28 mouse cellular contexts compared by ENCODE assay signal in the genomic region with DNA sequence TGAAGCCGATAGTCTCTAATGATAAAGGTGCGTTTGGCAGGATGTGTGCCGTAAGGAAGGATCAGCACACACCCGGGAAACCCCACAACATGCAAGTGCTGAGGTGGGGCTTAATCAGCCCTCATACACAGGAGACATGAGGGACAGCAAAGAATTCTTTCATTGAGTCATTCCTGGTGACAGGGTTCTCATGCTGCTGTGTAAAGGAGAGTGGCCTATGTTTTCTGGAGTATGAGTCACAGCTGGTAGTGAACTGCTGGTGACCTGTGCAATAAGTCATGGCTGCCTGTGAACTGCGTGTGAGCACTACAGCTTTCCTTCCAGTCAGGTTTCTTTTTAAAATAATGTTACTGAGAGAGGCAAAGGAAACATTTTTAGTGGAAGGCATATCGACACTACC. TPM values are rescaled to one million over a fixed set of nuclear protein-coding genes. Genes with fewer than 3 reads are reported as not detected.
DNase-seq lines count a peak whose midpoint lies in the region; ATAC-seq and TF ChIP-seq lines count a peak whose summit lies in the region.
"Had no signal": no experiment of that assay in that cellular context is flagged by ENCODE, and none has a peak within 500 bp of the region (broad histone marks: within the 10 kb centered on the region; RNA-seq: fewer than 3 reads in every experiment).

No protein-coding gene starts in this region.

- no peaks in the 10 kb centered on the region for H3K27me3 ChIP-seq in kidney, postnatal 0 days (ENCODE audit: insufficient read depth, low read length)
- H3K27me3 ChIP-seq in kidney, embryonic 15.5 days, result no peaks in the 10 kb centered on the region
- H3K27me3 ChIP-seq: CH12.LX; forebrain, embryonic 12.5 days; heart, embryonic 15.5 days; megakaryocyte, embryonic 14.5 days; midbrain, embryonic 15.5 days had no signal

- no peak overlapping the region for H3K4me2 ChIP-seq in kidney, postnatal 0 days (ENCODE audit: low read length)
- H3K4me2 ChIP-seq in kidney, embryonic 15.5 days, result no peak overlapping the region
- H3K4me2 ChIP-seq: forebrain, embryonic 12.5 days; heart, embryonic 15.5 days; midbrain, embryonic 15.5 days had no signal

- DNase-seq in adrenal gland, adult (ENCODE audit: inconsistent age in 2 of 2, low spot score in 1 of 2), result peak; percentile 40 to 69
- no peak for DNase-seq in adrenal gland, postnatal 10 days
- peak; percentile 12 for DNase-seq in kidney, postnatal 0 days (ENCODE audit: low spot score)
- DNase-seq in MN1 (ENCODE audit: low spot score), result peak; percentile 46
- DNase-seq in layer of hippocampus, adult 8-10 months (ENCODE audit: low spot score in 2 of 2), result no peak
- no peak for DNase-seq in layer of hippocampus, adult 11-12 months (ENCODE audit: low spot score)
- DNase-seq: cerebellum, adult 18-20 months; cerebellum, postnatal 25 days; gastrocnemius, postnatal 10 days; heart, adult 2 months; heart, postnatal 4 days; kidney, adult 11 months; kidney, postnatal 10 days; left cerebral cortex, postnatal 4 days; liver; lung, postnatal 14 days; right cerebral cortex, postnatal 25 days; thymus, adult 18-20 months had no signal

- no peaks in the 10 kb centered on the region for H3K36me3 ChIP-seq in kidney, postnatal 0 days (ENCODE audit: insufficient read depth, low read length)
- 0 out of 2 replicates have a peak, but pooled peaks cover 4% of the 10 kb centered on the region for H3K36me3 ChIP-seq in kidney, embryonic 15.5 days
- H3K36me3 ChIP-seq: forebrain, embryonic 12.5 days; heart, embryonic 15.5 days; midbrain, embryonic 15.5 days had no signal

- H3K27ac ChIP-seq in kidney, postnatal 0 days, result no peak overlapping the region
- no peak overlapping the region for H3K27ac ChIP-seq in kidney, embryonic 15.5 days
- H3K27ac ChIP-seq: forebrain, embryonic 12.5 days; heart, adult 2 months; heart, embryonic 15.5 days; hindbrain, postnatal 0 days; layer of hippocampus, adult 2 months; midbrain, embryonic 15.5 days had no signal

- TF ChIP-seq CTCF in kidney, postnatal 0 days (IDR thresholded peaks at IDR 0.05; ENCODE audit: low read depth), result no peak

- H3K4me3 ChIP-seq in kidney, postnatal 0 days (replicated peaks; ENCODE audit: low read depth, low read length), result no peak overlapping the region
- no peak overlapping the region for H3K4me3 ChIP-seq in kidney, embryonic 15.5 days (replicated peaks)
- H3K4me3 ChIP-seq: forebrain, embryonic 12.5 days; heart, adult 2 months; heart, embryonic 15.5 days; layer of hippocampus, adult 2 months; megakaryocyte, embryonic 14.5 days; midbrain, embryonic 15.5 days; myocyte had no signal

- H3K9ac ChIP-seq in kidney, postnatal 0 days (ENCODE audit: low read depth, low read length), result no peak overlapping the region
- no peak overlapping the region for H3K9ac ChIP-seq in kidney, embryonic 15.5 days
- H3K9ac ChIP-seq: forebrain, embryonic 12.5 days; heart, embryonic 15.5 days; midbrain, embryonic 15.5 days had no signal

- ATAC-seq in kidney, postnatal 0 days (replicated peaks; ENCODE audit: low FRiP score, low read depth), result no peak
- ATAC-seq in kidney, embryonic 15.5 days (replicated peaks; ENCODE audit: low FRiP score), result no peak
- 0 out of 2 replicates have a peak, but pooled peaks have one; percentile 18 for ATAC-seq in megakaryocyte progenitor cell, adult 5-6 weeks (replicated peaks; ENCODE audit: poor library complexity)
- ATAC-seq: hindbrain, postnatal 0 days; midbrain, embryonic 15.5 days had no signal

- no peaks in the 10 kb centered on the region for H3K9me3 ChIP-seq in kidney, postnatal 0 days (replicated peaks; ENCODE audit: low read length)
- H3K9me3 ChIP-seq in kidney, embryonic 15.5 days (replicated peaks), result no peaks in the 10 kb centered on the region
- H3K9me3 ChIP-seq: forebrain, embryonic 12.5 days; heart, embryonic 15.5 days; megakaryocyte, embryonic 14.5 days; midbrain, embryonic 15.5 days had no signal

- H3K4me1 ChIP-seq in kidney, postnatal 0 days (replicated peaks; ENCODE audit: insufficient read depth, low read length), result no peaks in the 10 kb centered on the region
- no peaks in the 10 kb centered on the region for H3K4me1 ChIP-seq in kidney, embryonic 15.5 days
- H3K4me1 ChIP-seq: forebrain, embryonic 12.5 days; heart, embryonic 15.5 days; midbrain, embryonic 15.5 days had no signal

- WGBS in kidney, postnatal 0 days, result 78% methylated on average over 6 of the region's 6 CpGs
- 78% methylated on average over 6 of the region's 6 CpGs for WGBS in kidney, embryonic 15.5 days

RNA-seq across cellular contexts. Expression of a gene that starts 29.1 kb away (rescaled TPM):
- total RNA-seq in adrenal gland, postnatal 10 days (2021), result 10 to 100 TPM; 17.3 to 29.7 TPM
- 4.1 and 4.5 TPM in 2 replicates for polyA plus RNA-seq in kidney, postnatal 0 days (2015; fragmentation: Nextera tagmentation; extraction: Ambion mirVana)
- polyA plus RNA-seq in kidney, embryonic 15.5 days (2015; fragmentation: Nextera tagmentation; extraction: Ambion mirVana), result 9.1 and 13.2 TPM in 2 replicates
- 4.6 and 9.5 TPM in 2 replicates for total RNA-seq in megakaryocyte progenitor cell, adult 5-6 weeks (2015)
- total RNA-seq in megakaryocyte progenitor cell, adult 5-6 weeks (2017), result 2.2 and 3.8 TPM in 2 replicates
- total RNA-seq in layer of hippocampus, adult 8-10 months (2022), result 1 to 10 TPM in 2 of 4 experiments, under 1 TPM in 2; 0.84 to 1.2 (median 1.1) TPM

RNA-seq across cellular contexts. Expression of a gene that starts 32.3 kb away (rescaled TPM):
- total RNA-seq in adrenal gland, postnatal 10 days (2021), result 100 to 1,000 TPM; 647 to 808 TPM
- 23.1 and 38.7 TPM in 2 replicates for polyA plus RNA-seq in kidney, postnatal 0 days (2015; fragmentation: Nextera tagmentation; extraction: Ambion mirVana)
- polyA plus RNA-seq in kidney, embryonic 15.5 days (2015; fragmentation: Nextera tagmentation; extraction: Ambion mirVana), result 10.3 and 18.9 TPM in 2 replicates
- 1,076 and 1,152 TPM in 2 replicates for total RNA-seq in megakaryocyte progenitor cell, adult 5-6 weeks (2015)
- 820 and 1,286 TPM in 2 replicates for total RNA-seq in megakaryocyte progenitor cell, adult 5-6 weeks (2017)
- total RNA-seq in layer of hippocampus, adult 8-10 months (2022), result 100 to 1,000 TPM; 166 to 376 (median 279) TPM

RNA-seq across cellular contexts. Expression of a gene that starts 55.8 kb away (rescaled TPM):
- total RNA-seq in adrenal gland, postnatal 10 days (2021), result 10 to 100 TPM; 31.9 to 33.3 TPM
- 8.1 and 8.8 TPM in 2 replicates for polyA plus RNA-seq in kidney, postnatal 0 days (2015; fragmentation: Nextera tagmentation; extraction: Ambion mirVana)
- 9.0 and 10.0 TPM in 2 replicates for polyA plus RNA-seq in kidney, embryonic 15.5 days (2015; fragmentation: Nextera tagmentation; extraction: Ambion mirVana)
- 62.5 and 69.7 TPM in 2 replicates for total RNA-seq in megakaryocyte progenitor cell, adult 5-6 weeks (2015)
- total RNA-seq in megakaryocyte progenitor cell, adult 5-6 weeks (2017), result 46.7 and 49.0 TPM in 2 replicates
- total RNA-seq in layer of hippocampus, adult 8-10 months (2022), result 10 to 100 TPM; 44.8 to 51.3 (median 50.1) TPM

Comparison
In these comparisons a context has a peak if more than half of its experiments do, and no peak if none do; other contexts are left out.
1. DNase-seq: peak in adrenal gland, adult (2 of 2), kidney, postnatal 0 days (single experiment) and MN1 (single experiment); none in adrenal gland, postnatal 10 days (single experiment), layer of hippocampus, adult 8-10 months (0 of 2) and layer of hippocampus, adult 11-12 months (single experiment).